Mouse (Mus musculus): ENCODE results near the gene Plekhg6.

GRCm38 (mm10) chr6:125423099-125423498 lies 42.5 kb upstream of the Plekhg6 start:
- TF ChIP-seq GATA1 (IDR thresholded peaks at IDR 0.05; ENCODE audit: borderline replicate concordance, low read length) (no peak), FLI1 (IDR thresholded peaks at IDR 0.05; ENCODE audit: low read length) (no peak)

Data from megakaryocyte, embryonic 14.5 days (primary cell).